Mouse (Mus musculus) left cerebral cortex, postnatal 10 days (tissue): ENCODE data around the gene Lgi1. TPM values are rescaled to one million over a fixed set of nuclear protein-coding genes. Genes with fewer than 3 reads are reported as not detected.

Experiments
- DNase-seq, 2 experiments: peaks; one replicate each; pipeline ENCODE4 v3.0.0; 2021 to 2022; ENCODE audit warnings: low spot score in 2 of 2, mixed read lengths in 1 of 2; ENCODE audit errors: extremely low spot score in 1 of 2
- intact Hi-C: fragments of 180-260 bp; cut with DNase I; formaldehyde crosslinking; loops from one replicate; pipeline ENCODE4 v1.15.1; 2025
- total RNA-seq, 2 experiments: library from RNA; stranded (reverse); gene quantifications; 2 replicates each; pipeline ENCODE4 v1.2.3; 2021

Gene Lgi1
- total RNA-seq, 2 experiments from 2014 or later = 105 to 108 TPM

DNA sequence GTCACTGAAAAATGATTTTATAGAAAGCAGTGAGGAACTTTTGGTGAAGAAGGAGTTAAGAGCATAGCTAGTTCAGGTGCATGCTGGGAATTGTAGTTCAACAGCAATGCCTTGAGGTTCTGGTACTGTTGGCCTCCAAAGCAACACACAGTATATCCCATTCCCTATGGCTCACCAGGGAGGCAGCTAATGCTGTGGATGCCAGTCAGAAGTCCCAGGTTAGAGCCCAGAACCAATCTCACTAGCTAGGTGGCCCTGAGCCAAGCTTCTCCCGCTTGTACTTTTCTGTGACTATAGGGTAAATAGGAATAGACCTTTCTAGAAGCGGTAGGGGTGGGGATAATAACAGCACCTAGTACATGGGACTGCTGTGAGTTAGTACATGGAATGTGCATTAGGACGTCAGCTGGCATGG is 5.7 kb upstream of the Lgi1 start:
- intact Hi-C loops = loop anchor here (10.0 kb wide), 1 partner anchor 96 kb away; no protein-coding TSS in a partner anchor
- DNase-seq = no peak

DNA sequence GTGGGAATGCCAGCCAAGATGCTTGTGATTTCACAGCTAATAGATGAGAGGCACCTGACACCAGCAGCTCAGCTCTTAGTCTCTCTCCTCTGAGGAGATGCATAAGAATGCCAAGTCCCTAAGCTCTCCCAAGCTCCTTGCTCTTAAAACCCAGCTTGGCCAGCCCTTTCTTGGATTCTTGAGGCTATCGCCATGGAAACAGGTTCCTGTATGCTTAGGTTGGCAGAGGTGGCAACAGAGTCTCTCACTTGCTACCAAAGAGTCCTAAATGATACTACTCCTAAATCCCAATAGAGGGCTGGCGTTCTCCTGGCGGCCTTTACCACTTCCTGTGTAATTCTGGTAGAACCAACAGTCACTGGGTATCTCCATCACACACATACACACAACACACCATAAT is 4.9 kb upstream of the Lgi1 start:
- intact Hi-C loops = loop anchor here (10.0 kb wide), 1 partner anchor 95 kb away; no protein-coding TSS in a partner anchor
- no peak for DNase-seq

DNA sequence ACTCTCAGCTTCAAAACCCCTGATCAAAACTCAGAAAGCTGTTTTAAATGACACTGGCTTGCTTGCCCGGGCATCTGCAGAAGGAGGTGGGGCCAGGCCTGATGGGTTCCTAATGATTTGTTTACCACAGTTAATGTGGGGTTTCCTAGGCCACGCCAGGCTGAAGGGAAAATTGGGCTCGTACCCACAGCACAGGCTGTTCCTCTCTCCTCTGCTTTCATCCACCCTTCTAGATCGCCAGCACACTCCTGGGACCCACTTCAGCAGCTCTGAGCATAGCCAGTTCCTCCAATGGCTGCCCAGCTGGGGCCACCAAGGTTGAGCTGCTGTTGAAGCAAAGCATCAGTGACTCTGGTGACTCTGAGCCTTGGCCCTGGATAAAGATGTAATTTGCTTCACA is 4.0 kb upstream of the Lgi1 start:
- no peak for DNase-seq
- intact Hi-C loops = no loop called here

- intact Hi-C loops = no loop called here
- no peak for DNase-seq
Observed at GRCm38 (mm10) chr19:38261351-38261750, 3.0 kb upstream of the Lgi1 start.

GRCm38 (mm10) chr19:38263829-38264504 is 369 bp upstream of the Lgi1 start:
- peak; percentile 71 to 85 for DNase-seq
- intact Hi-C loops = loop anchor here (2.0 kb wide), 1 partner anchor 39 kb away; the partner anchor contains the start of gene Fra10ac1

- intact Hi-C loops = loop anchor here (2.0 kb wide), 1 partner anchor 41 kb away; the partner anchor contains the start of gene Fra10ac1
- DNase-seq = no peak
Observed at GRCm38 (mm10) chr19:38265767-38266166, 1.4 kb downstream of the Lgi1 start.

DNA sequence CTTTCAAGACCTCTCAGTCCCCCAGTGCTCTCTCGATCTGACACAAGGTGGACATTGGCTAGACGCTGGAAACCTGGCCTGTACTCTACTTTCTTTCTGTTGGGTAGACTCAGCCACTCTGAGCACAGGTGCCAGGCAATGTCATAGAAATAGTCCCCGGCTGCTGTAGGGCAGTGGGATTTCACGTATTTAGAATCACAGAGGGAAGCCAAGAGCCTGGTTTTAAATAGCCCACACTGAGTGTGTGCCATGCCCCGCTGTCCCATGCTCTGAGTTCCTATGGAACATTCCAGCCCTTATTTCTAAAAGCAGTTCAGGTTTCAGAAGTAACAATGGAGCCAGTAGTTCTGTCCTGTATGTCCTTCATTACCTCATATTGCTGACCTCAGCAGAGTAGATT is 3.1 kb downstream of the Lgi1 start:
- no peak for DNase-seq
- intact Hi-C loops = no loop called here

- intact Hi-C loops = no loop called here
- no peak for DNase-seq
Observed at GRCm38 (mm10) chr19:38271071-38271470, 6.7 kb downstream of the Lgi1 start.

DNA sequence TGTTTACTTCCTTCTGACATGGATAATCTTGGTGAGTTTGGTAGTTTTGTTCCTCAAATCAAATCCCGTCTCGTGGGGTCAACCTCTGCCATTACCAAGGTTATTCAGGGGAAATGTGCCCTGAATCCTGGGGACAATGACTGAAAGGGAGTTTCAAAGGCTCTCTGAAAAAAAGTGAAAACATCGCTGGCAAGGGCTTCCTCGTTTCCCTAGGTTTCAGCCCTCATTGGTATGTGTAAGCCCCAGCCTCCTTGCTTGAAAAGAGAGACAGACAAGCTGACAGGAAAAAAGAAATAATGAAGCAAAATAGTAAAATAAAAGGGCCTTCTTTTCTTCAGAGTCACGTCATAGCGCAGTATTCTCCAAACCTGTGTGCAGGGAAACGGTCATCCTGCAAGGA is 9.5 kb downstream of the Lgi1 start:
- no peak for DNase-seq
- intact Hi-C loops = no loop called here

DNA sequence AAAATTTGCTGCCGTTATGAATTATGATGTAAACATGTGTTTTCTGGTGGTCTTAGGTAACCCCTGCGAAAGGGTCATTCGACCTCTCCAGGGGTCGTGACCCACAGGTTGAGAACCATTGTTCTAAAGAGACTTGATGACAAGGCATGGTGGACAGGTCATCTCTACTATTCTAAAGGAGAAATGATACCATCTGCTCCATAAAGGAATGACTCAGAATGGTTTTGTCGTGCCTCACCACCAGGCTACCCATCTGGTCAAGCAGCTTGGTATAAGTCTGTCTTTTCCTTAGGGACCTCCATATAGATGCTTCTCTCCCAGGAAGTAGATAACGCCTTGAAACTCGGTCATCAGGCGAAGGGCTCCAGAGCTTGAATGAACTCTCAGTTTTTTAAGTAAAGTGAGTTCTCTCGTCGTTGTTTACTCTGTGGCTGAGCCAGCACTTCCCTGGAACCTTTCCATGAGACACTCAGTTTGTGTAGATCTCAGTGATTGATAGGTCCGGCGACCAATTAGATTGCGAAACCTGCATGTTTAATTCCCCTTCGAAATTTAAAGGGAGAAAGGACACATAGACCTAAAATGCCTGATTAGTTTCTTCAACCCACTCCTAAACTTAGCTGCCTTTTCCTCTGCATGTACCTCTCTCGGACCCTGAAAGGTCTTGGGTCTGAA is 10.5 kb downstream of the Lgi1 start:
- peak in 1 of 2 experiments; percentile 36 for DNase-seq
- intact Hi-C loops = no loop called here

GRCm38 (mm10) chr19:38276226-38276625 is 11.9 kb downstream of the Lgi1 start:
- intact Hi-C loops = no loop called here

GRCm38 (mm10) chr19:38280242-38280641 is 15.9 kb downstream of the Lgi1 start:
- DNase-seq = no peak
- intact Hi-C loops = no loop called here

More at GRCm38 (mm10) chr19:38276226-38276625, 11.9 kb downstream of the Lgi1 start:
- no peak for DNase-seq

GRCm38 (mm10) chr19:38282407-38282806 is 18.1 kb downstream of the Lgi1 start:
- intact Hi-C loops = no loop called here
- DNase-seq = no peak

DNA sequence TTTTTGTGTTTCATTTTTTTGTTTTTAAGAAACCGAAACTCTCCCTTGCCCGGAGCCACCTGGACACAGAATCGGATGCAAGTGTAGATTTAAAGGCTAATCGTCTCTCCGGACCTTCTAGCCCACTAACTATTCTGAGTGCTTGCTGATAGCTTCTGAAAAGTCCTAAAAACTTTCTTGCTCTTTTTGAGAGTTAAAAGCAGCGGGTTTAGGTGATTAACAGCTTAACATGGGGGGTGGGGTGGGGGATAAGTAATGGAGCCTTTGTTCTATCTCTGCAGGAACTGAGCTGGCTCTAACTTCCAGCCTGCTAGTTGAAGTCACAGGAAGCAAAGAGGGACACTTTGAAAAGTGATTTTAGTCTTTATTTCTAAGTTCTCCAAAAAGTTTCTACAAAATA is 24.2 kb downstream of the Lgi1 start:
- intact Hi-C loops = no loop called here
- no peak for DNase-seq

DNA sequence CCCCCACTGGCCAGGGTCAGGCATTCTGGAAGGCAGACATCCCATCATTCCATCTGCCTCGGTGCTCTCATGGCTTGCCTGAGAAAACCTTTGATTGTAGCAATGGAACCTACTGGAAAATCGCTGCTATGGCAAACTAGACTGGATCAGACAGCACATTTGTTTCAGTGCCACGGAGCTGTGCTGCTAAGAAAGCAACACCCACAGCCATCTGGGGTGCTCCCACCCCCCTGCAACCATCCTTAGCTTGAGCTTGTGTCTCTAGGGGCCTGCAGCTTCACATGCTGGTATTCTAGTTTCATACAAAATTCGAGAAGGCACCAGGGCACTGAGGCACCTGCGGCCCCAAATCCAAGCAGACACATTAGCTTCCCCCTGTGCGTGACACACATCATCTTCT is 27.1 kb downstream of the Lgi1 start:
- DNase-seq = peak in 1 of 2 experiments; percentile 39

DNA sequence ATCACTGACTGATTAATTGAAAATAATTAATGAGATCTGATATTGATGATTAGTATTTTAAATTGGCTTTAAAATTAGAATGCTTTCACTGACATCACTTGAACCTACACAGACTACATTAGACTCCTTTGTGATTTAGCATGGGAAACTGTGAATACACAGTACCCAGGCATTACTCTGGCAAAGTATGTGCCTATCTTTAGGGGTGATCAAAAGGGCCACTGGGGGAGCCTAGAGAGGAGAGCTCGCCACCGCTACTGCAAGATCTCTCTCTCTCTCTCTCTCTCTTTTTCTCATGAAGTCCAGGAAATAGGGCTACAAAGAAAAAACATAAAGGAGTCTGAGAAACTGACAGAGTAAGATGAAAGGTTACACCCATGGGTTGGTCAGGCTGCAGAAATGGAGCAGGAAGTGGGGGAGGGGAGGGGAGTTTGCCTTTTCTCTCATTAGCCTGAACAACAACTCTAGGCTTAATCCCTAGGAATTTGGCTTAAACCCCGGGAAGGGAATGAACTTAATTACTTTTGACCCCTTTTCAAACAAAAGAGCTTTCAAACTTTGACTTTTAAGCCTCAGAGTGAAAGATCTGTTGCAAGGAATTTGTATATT is 33.8 kb downstream of the Lgi1 start:
- DNase-seq = no peak
- intact Hi-C loops = no loop called here

More for the DNA sequence above, 27.1 kb downstream of the Lgi1 start:
- intact Hi-C loops = no loop called here

DNA sequence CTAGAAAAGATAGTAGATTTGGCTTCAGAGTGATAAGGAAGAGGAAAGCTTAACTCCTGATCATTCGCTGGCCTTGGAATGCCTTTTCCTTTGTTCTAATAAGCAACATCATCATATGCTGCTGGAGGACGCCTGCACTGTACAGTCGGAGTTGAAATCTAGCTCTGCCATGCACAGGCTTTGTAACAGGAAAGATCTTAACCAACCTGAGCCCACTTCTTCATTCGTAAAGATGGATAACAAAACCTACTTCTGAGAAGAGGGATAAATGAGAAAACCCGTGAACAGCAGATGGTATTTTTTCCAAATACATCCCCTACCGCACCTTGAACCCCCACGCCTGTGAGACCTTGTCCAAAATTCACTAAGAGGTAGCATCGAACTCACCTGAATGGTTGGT is 43.8 kb downstream of the Lgi1 start:
- DNase-seq = no peak
- intact Hi-C loops = no loop called here

GRCm38 (mm10) chr19:38315099-38315498 is 50.8 kb downstream of the Lgi1 start:
- DNase-seq = no peak
- intact Hi-C loops = no loop called here

DNA sequence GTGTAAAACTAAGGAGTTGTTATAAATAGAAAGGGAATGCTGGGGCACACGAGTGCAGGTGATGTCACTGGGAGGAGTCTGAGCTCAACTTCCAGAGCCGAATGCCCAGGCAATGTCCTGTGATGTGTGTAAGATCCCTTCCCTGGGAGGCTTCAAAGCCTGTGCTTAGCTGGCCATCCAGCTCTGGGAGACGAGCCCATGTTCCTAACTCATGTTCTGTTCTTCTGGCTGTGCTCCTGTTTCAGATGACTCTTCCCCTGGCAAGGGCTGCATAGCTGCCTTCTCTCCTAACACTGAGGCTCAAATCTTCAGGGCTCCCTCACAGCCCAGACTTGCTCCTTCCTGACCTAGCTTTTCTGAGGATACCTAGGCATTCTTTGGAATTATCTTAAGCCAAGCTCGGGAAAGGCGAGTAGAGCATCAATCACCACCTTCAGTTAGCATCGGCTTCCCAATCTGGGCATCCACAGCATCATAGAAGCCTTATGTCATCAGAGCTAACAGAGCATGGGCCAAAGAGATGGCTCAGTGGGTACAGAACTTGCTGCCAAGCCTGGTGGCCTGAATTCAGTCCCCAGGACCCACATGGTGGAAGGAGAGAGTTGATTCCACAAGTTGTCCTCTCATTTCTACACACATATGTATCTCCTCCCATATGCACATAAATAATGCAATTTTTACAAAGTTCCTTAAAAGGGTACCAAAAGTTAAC is 52.4 kb downstream of the Lgi1 start:
- DNase-seq = no peak
- intact Hi-C loops = no loop called here
